Mouse (Mus musculus) stomach, postnatal 0 days (tissue): Measurements from ENCODE around the gene Abca3.
"Not testable (repeated sequence)": the region's sequence is repeated elsewhere in the genome, so short reads cannot be mapped to it uniquely, and the experiment has no call there.

Source experiments
- CTCF ChIP-seq: IDR thresholded peaks from 2 replicates; pipeline ENCODE4 v1.5.1; 2016; ENCODE audit warnings: antibody characterized with exemption, low read depth, mild to moderate bottlenecking, moderate library complexity
- EP300 ChIP-seq: optimal IDR thresholded peaks from 2 replicates; pipeline ENCODE3; 2016; ENCODE audit warnings: antibody characterized with exemption

DNA sequence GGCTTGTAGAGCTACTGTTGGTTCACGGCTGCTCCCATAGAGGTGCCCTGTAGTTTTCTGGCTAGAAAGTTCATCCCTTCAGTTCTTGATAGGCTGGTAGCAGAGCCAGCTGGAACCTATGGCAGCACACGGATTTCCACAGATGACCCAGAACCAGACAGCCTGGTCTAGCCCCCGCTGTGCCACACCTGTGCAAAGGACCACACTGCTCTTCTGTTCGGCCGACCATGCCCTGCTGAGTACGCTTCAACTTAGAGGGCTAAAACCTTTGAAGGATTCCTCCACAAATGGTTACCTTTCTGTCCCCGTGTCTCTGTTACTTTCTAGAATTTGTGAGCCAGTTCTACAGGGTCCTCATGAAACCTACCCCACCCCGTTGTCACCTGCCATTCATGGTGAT lies 73.6 kb downstream of the Abca3 start:
- TF ChIP-seq CTCF, EP300: not testable (repeated sequence)
